Mouse (Mus musculus) cortical plate, adult 2 months (tissue): ENCODE measurements at regions not wholly inside any gene's neighbourhood (a gene's known extent, or its start where the extent isn't known, plus 50 kb on each side); places are given as distances from the start of the nearest gene placed in this dataset.

Experiments
- H3K27ac ChIP-seq: fragments of 200-500 bp; 2 replicates; pipeline ENCODE4 v1.5.1; 2012; ENCODE audit warnings: low read length, control low read depth, inconsistent platforms; ENCODE audit not compliant: insufficient read depth
- H3K4me1 ChIP-seq: fragments of 200-500 bp; 2 replicates; pipeline ENCODE4 v1.6.1; 2011; ENCODE audit warnings: low read length; ENCODE audit not compliant: control insufficient read depth, insufficient read depth
- H3K4me3 ChIP-seq: fragments of 200-500 bp; 2 replicates; pipeline ENCODE4 v1.5.1; 2011; ENCODE audit warnings: mild to moderate bottlenecking, low read length, control low read depth; ENCODE audit not compliant: insufficient read depth
- CTCF ChIP-seq: fragments of 200-500 bp; IDR thresholded peaks from 2 replicates; pipeline ENCODE4 v1.5.1; 2011; ENCODE audit warnings: mild to moderate bottlenecking, control low read depth, low read length; ENCODE audit not compliant: insufficient read depth; ENCODE audit errors: extremely low read depth
- POLR2A ChIP-seq: fragments of 200-500 bp; IDR thresholded peaks from 2 replicates; pipeline ENCODE4 v1.6.1; 2011; ENCODE audit warnings: mild to moderate bottlenecking, low read length, control low read depth; ENCODE audit not compliant: insufficient read depth; ENCODE audit errors: extremely low read depth

GRCm38 (mm10) chr11:86881710-86882109, 74.2 kb upstream of the Dhx40 start:
- H3K27ac ChIP-seq, result no peak overlapping the region
- TF ChIP-seq POLR2A (no peak), CTCF (no peak)
- H3K4me3 ChIP-seq, result no peak overlapping the region
- H3K4me1 ChIP-seq, result no peaks in the 10 kb centered on the region

DNA sequence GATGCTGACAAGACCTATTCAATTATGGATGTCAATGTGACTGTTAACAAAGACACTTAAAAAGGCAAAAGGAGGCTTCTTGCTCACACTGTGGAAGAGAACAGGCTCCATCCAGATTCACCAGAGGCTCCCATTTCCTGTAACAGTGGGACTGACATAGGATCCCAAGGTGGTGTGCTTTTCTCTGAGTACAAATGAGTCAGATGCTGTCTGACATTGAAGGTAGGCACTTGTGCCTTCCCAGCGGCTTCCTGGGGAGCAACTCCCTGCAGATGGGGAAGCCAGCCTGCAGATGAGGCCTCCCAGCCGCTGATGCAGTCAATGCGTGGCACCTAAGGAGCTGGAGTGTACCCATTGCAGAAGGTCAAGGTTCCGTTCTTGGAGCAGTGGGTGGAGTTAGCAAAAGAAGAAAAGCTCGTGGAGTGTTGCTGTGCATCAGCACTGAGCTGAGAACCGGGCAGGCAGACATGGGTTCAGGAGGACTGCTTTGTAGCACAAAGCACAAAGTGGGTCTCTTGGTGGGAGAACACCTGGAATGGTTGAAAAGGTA, 71.9 kb upstream of the Dhx40 start:
- no peak overlapping the region for H3K4me3 ChIP-seq
- no peak overlapping the region for H3K27ac ChIP-seq
- no peaks in the 10 kb centered on the region for H3K4me1 ChIP-seq
- TF ChIP-seq CTCF (no peak), POLR2A (no peak)

GRCm38 (mm10) chr11:86878327-86879065, 71.0 kb upstream of the Dhx40 start:
- TF ChIP-seq CTCF (no peak), POLR2A (no peak)
- H3K4me1 ChIP-seq, result no peaks in the 10 kb centered on the region
- H3K27ac ChIP-seq, result no peak overlapping the region
- no peak overlapping the region for H3K4me3 ChIP-seq

- Histone ChIP-seq H3K27ac (no peak overlapping the region), H3K4me3 (no peak overlapping the region), H3K4me1 (no peaks in the 10 kb centered on the region)
- no peak for TF ChIP-seq POLR2A
Observed at GRCm38 (mm10) chr11:86876509-86876908, 69.0 kb upstream of the Dhx40 start.

DNA sequence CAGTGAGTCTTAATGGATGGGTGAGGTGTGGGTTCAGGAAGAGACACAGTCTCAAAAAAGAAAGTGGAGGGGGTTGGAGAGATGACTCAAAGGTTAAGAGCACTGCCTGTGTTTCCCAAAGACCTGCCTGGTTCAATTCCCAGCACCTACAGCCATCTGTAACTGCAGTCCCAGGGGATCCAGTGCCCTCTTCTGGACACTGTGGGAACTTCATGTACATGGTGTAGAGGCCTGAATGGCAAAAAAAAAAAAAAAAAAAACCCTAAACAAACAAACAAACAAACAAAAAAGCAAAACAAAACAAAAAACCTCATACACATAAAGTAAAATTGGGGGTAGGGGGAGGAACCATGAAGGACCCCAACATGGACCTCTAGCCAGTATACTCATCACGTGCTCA, 68.2 kb upstream of the Dhx40 start:
- Histone ChIP-seq H3K27ac (no peak overlapping the region), H3K4me1 (no peaks in the 10 kb centered on the region), H3K4me3 (no peak overlapping the region)
- TF ChIP-seq CTCF, result no peak

DNA sequence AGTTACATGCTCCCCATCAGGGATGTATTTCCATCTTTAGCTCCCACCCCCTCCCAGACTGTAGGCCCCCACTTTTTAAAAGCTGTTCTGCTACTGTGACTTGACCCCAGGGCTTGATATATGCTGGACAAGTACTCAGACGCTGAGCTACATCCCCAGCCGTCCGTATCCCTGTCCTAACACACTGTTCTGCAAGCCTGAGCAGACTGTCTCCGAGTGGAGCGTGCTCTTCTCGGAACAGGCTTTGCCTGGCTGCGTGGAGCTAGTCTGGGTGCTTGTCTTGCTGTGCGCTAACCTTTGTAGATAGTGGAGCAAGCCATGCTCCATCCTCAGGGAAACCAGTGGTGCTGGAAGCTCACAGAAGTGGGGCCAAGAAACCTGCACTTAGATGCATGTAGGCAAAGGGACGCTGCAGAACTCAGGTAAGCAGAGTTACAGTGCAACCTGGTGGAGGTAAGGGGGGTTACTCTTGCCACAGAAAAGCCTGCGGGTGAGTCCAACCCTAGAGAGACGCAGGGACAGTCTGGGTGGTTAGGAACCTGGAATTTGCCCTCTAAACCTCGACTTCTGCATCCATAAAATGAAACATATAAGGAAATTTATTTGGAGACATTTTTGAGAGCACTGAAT, 67.2 kb upstream of the Dhx40 start:
- Histone ChIP-seq H3K27ac (no peak overlapping the region), H3K4me1 (no peaks in the 10 kb centered on the region), H3K4me3 (no peak overlapping the region)
- no peak for TF ChIP-seq POLR2A
- TF ChIP-seq CTCF, result peak; percentile 39

DNA sequence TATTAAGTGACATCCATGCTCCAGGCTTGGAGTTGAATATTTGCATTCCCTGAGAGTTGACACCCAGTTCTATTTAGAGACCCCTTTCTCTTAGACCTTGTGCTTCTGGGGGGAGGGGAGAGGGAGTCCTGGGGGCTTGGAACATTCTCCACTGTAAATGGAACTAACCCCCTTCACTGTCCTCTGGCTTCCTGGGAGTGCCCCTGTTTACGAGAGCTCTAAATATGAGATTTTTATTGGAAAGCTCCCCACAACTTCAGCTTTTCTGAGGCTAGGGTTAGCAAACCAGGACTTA, 65.8 kb upstream of the Dhx40 start:
- Histone ChIP-seq H3K4me3 (no peak overlapping the region), H3K27ac (no peak overlapping the region), H3K4me1 (no peaks in the 10 kb centered on the region)
- no peak for TF ChIP-seq POLR2A
- TF ChIP-seq CTCF, result no peak

DNA sequence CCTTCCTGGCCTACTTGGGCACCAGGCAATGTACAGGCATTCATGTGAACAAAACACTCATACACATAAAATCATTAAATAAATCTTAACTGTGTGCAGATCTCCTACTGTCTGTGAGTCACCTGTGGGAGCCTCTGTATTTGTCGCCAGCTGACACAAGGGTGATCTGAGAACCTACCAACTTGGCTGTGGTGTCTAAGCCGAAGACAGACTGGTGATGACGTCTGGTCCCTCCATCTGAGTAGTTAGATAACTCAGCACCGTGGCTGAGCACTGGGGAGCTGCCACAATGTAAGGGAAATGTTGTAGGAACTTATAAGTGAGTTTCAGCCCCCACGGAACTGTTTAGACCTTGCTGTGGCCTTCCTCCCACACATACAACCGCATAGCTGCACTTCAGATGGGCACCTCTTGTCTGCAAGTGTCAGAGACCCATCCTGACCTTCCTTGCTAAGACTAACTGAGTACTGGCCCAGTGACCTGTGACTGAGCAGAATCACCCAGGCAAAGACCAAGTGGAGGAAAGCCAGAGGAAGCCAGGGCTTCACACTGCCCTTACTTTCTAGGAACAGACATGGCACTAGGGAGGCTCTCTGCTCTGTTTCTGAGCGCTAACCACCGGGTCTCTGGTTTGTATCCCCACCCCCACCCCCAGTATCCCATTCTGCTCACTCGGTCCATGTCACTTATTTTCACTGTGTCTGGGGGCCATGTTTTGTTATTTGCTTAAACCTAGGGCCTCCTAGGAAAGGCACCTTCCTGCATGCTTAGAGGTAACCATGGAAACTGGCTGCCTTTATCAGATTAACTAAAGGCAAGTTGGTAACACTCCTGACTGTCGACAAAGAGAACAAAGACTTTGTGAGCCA, 65.2 kb upstream of the Dhx40 start:
- Histone ChIP-seq H3K4me3 (no peak overlapping the region), H3K4me1 (no peaks in the 10 kb centered on the region), H3K27ac (no peak overlapping the region)
- TF ChIP-seq POLR2A (no peak), CTCF (no peak)

- Histone ChIP-seq H3K4me1 (no peaks in the 10 kb centered on the region), H3K4me3 (no peak overlapping the region), H3K27ac (no peak overlapping the region)
- TF ChIP-seq CTCF (no peak), POLR2A (no peak)
Observed at GRCm38 (mm10) chr11:86871782-86872181, 64.2 kb upstream of the Dhx40 start.
